Mouse (Mus musculus) midbrain, embryonic 10.5 days (tissue): Measurements from ENCODE around the gene Tmem106a. TPM values are rescaled to one million over a fixed set of nuclear protein-coding genes. Genes with fewer than 3 reads are reported as not detected.
"Not testable (repeated sequence)": the region's sequence is repeated elsewhere in the genome, so short reads cannot be mapped to it uniquely, and the experiment has no call there.

Source experiments
- DNase-seq: peaks from one replicate; pipeline ENCODE4 v3.0.0-alpha.2; 2017; ENCODE audit warnings: low spot score
- H3K27ac ChIP-seq: fragments of 300-500 bp; sonication (generic); replicated peaks from 2 replicates; pipeline ENCODE4 v1.5.1; 2016; ENCODE audit warnings: mild to moderate bottlenecking
- H3K27me3 ChIP-seq: fragments of 300-500 bp; sonication (generic); 2 replicates; pipeline ENCODE4 v1.6.1; 2016; ENCODE audit warnings: low read depth, mild to moderate bottlenecking; ENCODE audit not compliant: poor library complexity, severe bottlenecking
- H3K36me3 ChIP-seq: fragments of 300-500 bp; sonication (generic); 2 replicates; pipeline ENCODE4 v1.6.1; 2016; ENCODE audit warnings: mild to moderate bottlenecking, moderate library complexity
- H3K4me1 ChIP-seq: fragments of 300-500 bp; sonication (generic); 2 replicates; pipeline ENCODE4 v1.6.1; 2016
- H3K4me3 ChIP-seq: fragments of 300-500 bp; sonication (generic); 2 replicates; pipeline ENCODE4 v1.5.1; 2016; ENCODE audit warnings: mild to moderate bottlenecking, moderate library complexity
- H3K9me3 ChIP-seq: fragments of 300-500 bp; sonication (generic); replicated peaks from 2 replicates; pipeline ENCODE4 v1.6.1; 2016; ENCODE audit warnings: mild to moderate bottlenecking
- WGBS: fragments of 180-500 bp; shearing (Covaris S2); methylation state at CpG from one replicate; pipeline ENCODE4 v1.1.7; 2016; 5-methylcytosine and 5-hydroxymethylcytosine counted together
- polyA plus RNA-seq: library from polyadenylated mRNA; unstranded; fragments of >200 nt; fragmentation: Nextera tagmentation; extraction: Ambion mirVana; gene quantifications from 2 replicates; pipeline ENCODE4 v1.2.1, GENCODE M21; 2016

The Tmem106a gene
- polyA plus RNA-seq, 1 experiment from 2014 or later: 2.0 TPM

DNA sequence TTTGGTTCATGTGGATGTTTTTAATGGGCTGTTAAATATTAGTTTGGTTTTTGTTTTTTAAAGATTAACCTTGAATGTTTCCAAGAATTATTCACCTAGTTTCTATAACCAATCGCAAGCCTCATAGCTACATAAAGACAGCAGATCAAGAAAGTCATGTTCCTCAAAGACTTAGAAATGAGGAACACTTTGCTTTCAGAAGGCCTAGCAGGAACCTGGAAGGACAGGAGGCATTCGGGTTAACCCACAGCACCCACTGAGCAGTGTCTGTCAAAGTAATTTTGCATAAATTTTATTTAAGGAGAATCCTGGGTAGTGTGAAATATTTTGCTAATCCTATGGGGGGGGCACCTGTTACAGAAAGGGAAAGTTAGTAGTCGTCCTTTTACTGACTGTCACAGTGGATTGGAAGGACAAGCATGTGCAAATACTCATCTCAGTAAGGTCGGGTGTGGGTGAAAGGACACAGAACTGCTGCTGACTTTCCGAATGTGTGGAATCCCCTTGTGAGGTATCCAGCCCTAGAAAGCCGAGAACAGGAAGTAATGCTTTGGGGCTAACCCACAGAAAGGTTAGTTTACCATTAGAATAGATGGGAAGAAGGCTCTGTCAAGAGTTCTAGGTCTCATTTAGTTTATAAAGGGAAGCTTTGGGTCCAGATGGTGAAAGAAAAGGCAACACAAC lies 819 bp upstream of the Tmem106a start:
- no peaks in the 10 kb centered on the region for H3K9me3 ChIP-seq
- H3K27ac ChIP-seq: no peak overlapping the region
- H3K4me3 ChIP-seq: no peak overlapping the region
- WGBS: 81% methylated on average over 6 of the region's 6 CpGs
- no peaks in the 10 kb centered on the region for H3K27me3 ChIP-seq
- no peak for DNase-seq
- peaks cover 46% of the 10 kb centered on the region for H3K36me3 ChIP-seq
- peaks cover 10% of the 10 kb centered on the region for H3K4me1 ChIP-seq

DNA sequence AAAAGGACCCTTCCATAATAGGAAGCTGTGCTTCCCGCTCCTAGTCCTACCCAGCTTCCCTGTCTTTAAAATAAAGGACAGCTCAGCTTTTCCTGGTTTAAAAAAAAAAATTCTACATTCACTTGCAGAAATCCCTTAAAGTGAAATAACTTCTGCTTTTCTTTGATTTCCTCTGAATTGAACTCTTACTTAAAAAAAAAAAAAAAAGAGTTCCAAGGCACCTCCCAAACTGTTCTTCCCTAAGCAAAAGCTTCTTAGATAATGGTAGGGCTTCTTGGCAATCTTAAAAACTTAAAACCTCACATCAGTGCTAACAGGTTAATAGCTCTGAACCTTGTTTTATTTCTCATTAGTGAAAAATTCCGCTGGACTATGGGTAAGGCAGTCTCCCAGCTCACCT lies 1.2 kb downstream of the Tmem106a start:
- DNase-seq: no peak
- Histone ChIP-seq H3K27ac (no peak overlapping the region), H3K9me3 (no peaks in the 10 kb centered on the region), H3K4me1 (peaks cover 10% of the 10 kb centered on the region), H3K36me3 (peaks cover 32% of the 10 kb centered on the region), H3K27me3 (no peaks in the 10 kb centered on the region), H3K4me3 (no peak overlapping the region)
- 90% methylated on average over 2 of the region's 2 CpGs for WGBS

DNA sequence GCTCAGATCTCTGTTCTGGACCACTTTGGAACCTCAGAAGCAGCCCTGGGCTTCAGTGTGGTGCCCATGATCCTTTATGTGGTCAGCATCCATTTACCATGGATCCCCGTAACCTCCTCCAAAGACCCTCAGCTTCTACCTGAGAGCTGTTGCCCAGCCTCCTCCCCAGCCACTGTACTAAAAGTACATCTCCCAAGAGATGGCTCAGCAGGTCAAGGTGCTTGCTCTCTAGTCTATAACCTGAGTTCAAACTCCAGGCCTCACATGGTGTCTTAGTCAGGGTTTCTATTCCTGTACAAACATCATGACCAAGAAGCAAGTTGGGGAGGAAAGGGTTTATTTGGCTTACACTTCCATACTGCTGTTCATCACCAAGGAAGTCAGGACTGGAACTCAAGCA lies 3.0 kb downstream of the Tmem106a start:
- 97% methylated on average over 1 of the region's 1 CpGs for WGBS
- not testable (repeated sequence) for H3K4me3 ChIP-seq

DNA sequence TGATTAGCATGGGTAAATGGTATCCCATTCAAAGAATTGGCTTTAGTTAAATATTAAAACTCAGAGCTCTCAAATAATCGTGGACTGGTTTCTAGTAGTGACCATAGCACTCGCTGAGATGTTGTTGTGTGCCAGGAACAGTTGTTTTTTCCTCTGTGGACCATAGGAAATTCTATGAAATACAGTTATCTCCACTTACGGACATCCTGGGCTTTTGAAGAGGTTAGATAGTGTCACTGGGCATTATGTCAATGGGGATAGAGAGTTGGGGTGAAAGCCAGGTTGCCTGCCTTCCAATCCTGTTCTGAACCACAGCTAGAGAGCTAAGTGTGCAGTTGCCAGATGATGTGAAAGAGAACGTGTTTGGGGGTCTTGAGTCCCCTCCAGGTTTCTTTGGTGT lies 3.8 kb downstream of the Tmem106a start:
- DNase-seq: no peak
- H3K4me3 ChIP-seq: no peak overlapping the region
- no peaks in the 10 kb centered on the region for H3K27me3 ChIP-seq
- 81% methylated on average over 4 of the region's 4 CpGs for WGBS
- H3K9me3 ChIP-seq: no peaks in the 10 kb centered on the region
- peaks cover 10% of the 10 kb centered on the region for H3K4me1 ChIP-seq
- H3K27ac ChIP-seq: no peak overlapping the region
- peaks cover 6% of the 10 kb centered on the region for H3K36me3 ChIP-seq

More for the DNA sequence above, 3.0 kb downstream of the Tmem106a start:
- H3K27ac ChIP-seq, H3K27me3 ChIP-seq, DNase-seq, H3K9me3 ChIP-seq: not testable (repeated sequence)
- Histone ChIP-seq H3K4me1 (peaks cover 10% of the 10 kb centered on the region), H3K36me3 (peaks cover 14% of the 10 kb centered on the region)

DNA sequence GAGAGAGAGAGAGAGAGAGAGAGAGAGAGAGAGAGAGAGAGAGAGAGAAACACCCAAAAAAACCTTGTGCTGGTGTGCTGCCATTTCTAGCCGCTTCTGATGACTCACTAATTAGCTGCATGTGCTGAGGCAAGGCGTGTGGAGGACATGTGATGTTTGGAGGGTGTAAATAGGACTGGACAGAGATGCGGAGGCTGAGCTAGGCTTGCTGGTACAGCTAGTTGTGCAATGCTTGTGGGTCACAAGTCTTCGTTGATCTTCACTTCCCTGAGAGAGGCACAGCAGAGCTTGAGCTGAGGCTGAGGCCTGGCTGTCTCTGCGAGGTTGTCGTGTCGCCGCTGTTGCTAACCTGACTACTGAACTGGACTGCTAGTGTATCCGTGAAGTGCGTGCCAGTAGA lies 5.6 kb downstream of the Tmem106a start:
- H3K27me3 ChIP-seq: no peaks in the 10 kb centered on the region
- no peak for DNase-seq
- no peaks in the 10 kb centered on the region for H3K9me3 ChIP-seq
- H3K4me1 ChIP-seq: no peaks in the 10 kb centered on the region
- H3K36me3 ChIP-seq: peaks cover 5% of the 10 kb centered on the region; the same call in 1 of the 2 replicates
- 90% methylated on average over 10 of the region's 10 CpGs for WGBS
- no peak overlapping the region for H3K27ac ChIP-seq
- no peak overlapping the region for H3K4me3 ChIP-seq

DNA sequence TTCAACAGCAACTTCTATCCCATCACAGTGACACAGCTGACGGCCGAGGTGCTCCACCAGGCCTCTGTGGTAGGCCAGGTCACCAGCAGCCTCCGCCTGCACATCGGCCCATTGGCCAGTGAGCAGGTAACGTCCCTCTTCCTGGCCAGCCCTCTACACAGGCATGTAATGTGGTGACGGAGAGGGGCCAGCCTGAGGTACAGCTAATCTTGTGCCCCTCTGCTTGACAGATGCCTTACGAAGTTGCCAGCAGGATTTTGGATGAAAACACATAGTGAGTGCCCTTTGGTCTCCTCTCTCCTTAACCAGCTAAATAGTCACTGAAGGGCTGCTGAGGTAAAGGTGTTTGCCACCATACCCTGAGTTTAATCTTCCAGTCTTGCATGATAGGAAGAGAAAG lies 6.8 kb downstream of the Tmem106a start:
- Histone ChIP-seq H3K36me3 (peaks cover 5% of the 10 kb centered on the region; the same call in 1 of the 2 replicates), H3K27ac (no peak overlapping the region), H3K4me3 (no peak overlapping the region), H3K4me1 (no peaks in the 10 kb centered on the region), H3K9me3 (no peaks in the 10 kb centered on the region), H3K27me3 (no peaks in the 10 kb centered on the region)
- no peak for DNase-seq
- 92% methylated on average over 7 of the region's 7 CpGs for WGBS

DNA sequence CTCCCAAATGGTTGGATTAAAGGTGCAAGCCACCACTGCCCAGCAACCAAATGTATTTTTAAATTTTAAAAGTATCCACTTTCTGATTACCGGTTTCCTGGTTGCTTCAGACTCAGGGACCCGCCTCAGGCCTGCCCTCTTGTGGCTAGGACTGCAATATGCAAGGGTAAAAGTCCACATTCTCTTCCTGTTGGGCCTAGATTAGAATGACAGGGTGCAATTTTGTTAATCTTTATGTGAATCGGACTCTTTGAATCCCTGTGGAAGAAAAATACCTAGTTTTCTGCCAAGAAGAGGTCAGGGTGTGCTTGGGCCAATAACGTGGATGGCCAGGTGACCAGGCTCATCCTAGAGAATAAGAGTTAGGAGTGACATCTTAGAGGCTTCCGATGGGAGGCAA lies 7.4 kb downstream of the Tmem106a start:
- peak; percentile 53 for DNase-seq
- no peaks in the 10 kb centered on the region for H3K27me3 ChIP-seq
- 33% methylated on average over 5 of the region's 5 CpGs for WGBS

DNA sequence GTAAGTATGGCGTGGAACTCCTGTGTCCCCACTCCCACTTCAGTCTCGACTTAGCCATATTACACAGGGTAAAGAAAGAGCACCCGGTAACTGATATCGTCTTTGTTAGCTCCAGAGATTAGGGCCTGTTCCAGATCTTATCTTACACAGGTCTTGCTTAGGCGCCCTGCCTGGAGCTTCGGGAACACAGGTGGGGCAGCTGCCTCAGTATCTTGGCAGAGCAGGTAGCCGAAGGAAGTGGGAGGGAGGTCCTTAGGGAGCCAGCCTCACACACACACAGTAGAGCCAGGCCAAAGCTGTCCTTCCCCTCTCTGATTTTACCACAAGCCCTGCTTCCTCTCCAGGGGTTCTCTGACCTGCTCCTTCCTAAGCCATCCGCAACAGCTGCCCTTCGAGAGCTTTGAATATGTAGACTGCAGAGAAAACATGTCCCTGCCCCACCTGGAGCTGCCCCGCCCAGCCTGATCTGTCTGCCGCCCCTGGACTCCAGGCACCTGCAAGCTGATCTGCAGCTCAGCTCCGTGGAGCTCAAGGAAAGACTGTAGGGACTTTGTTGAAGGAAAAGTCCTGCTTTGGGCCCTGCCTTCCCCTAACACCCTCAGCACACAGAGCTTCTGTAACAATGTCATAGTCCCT lies 8.1 kb downstream of the Tmem106a start:
- Histone ChIP-seq H3K9me3 (no peaks in the 10 kb centered on the region), H3K4me3 (no peak overlapping the region), H3K27ac (no peak overlapping the region), H3K36me3 (peaks cover 5% of the 10 kb centered on the region; the same call in 1 of the 2 replicates), H3K4me1 (no peaks in the 10 kb centered on the region), H3K27me3 (no peaks in the 10 kb centered on the region)
- 80% methylated on average over 12 of the region's 12 CpGs for WGBS
- DNase-seq: no peak

More for the DNA sequence above, 7.4 kb downstream of the Tmem106a start:
- H3K36me3 ChIP-seq: peaks cover 5% of the 10 kb centered on the region; the same call in 1 of the 2 replicates
- H3K4me3 ChIP-seq: no peak overlapping the region
- no peak overlapping the region for H3K27ac ChIP-seq
- H3K9me3 ChIP-seq: no peaks in the 10 kb centered on the region
- no peaks in the 10 kb centered on the region for H3K4me1 ChIP-seq

DNA sequence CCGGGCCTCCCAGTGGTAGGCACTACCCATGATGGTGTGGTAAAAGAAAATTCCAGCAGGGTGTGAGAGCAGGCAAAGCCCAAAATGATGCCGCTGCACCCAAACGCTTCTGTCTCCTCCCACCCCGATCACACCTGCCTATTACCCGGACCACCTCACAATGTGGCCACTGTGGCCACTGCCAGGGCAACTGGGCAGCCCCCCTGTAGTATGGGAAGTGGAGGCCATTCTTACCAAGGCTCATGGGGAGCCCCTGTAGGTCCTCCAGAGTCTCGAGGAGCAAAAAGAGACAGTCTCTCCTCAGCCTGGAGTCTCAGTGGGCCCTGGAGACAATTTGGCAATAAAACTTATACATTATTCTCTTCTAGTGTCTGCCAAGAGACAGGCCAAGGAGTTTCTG lies 17.1 kb downstream of the Tmem106a start, which contains the start of gene Gm11634:
Gm11634 (minus strand) TSS at position 101 of the 400 bp plus-strand sequence.
- 83% methylated on average over 6 of the region's 6 CpGs for WGBS
- peaks cover 1% of the 10 kb centered on the region; the same call in 1 of the 2 replicates for H3K4me1 ChIP-seq
- 0 out of 2 replicates have a peak, but pooled peaks cover 6% of the 10 kb centered on the region for H3K27me3 ChIP-seq
- no peaks in the 10 kb centered on the region for H3K36me3 ChIP-seq
- no peak within 1 kb of the TSS for H3K27ac ChIP-seq
- H3K9me3 ChIP-seq: no peaks in the 10 kb centered on the region
- DNase-seq: no peak
- no peak within 1 kb of the TSS for H3K4me3 ChIP-seq

DNA sequence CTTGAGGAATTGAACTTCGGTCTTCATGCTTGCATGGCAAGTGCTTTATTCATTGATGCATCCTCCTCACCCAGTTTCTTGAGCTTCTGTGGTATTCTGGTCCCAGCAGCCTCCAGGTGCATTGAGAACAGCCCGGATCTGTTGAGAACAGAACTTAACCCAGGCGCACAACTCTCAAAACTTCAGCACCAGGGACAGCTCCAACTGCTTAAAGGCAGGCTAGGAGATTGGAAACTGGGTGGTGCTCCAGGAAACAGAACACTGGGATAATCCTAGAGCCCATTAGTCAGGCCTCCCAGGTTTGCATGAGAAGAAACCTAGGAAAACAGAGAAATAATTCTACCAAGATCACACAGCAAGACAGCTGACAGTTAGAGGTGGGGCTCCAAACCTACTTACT lies 20.4 kb downstream of the Tmem106a start:
- Histone ChIP-seq H3K4me3 (no peak overlapping the region), H3K27me3 (0 out of 2 replicates have a peak, but pooled peaks cover 6% of the 10 kb centered on the region), H3K4me1 (peaks cover 5% of the 10 kb centered on the region; the same call in 1 of the 2 replicates), H3K27ac (no peak overlapping the region), H3K36me3 (no peaks in the 10 kb centered on the region), H3K9me3 (no peaks in the 10 kb centered on the region)
- WGBS: 11% methylated on average over 3 of the region's 3 CpGs
- peak; percentile 57 for DNase-seq

DNA sequence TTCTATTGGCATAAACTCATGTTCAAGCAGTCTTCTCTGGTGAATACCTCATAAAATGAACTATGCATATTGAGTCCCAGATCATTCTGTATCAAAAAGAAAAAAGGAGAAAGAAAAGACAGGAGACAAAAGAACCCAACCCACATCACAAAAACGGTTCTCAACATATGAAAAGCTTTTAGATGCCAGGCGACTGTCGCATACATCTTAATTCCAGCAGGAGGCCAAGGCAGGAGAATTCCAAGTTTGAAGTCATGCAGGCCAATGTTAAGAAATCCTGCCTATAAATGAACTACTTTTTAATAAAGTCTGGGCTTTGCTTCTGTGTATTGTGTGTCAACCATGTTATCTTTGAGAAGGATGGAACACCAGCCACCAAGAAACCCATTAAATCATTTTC lies 22.1 kb downstream of the Tmem106a start:
- no peak for DNase-seq
- WGBS: 3% methylated on average over 3 of the region's 3 CpGs
- H3K9me3 ChIP-seq: no peaks in the 10 kb centered on the region
- H3K4me3 ChIP-seq: peak overlapping the region; percentile 43
- H3K36me3 ChIP-seq: no peaks in the 10 kb centered on the region
- peak overlapping the region; percentile 84 for H3K27ac ChIP-seq
- peaks cover 5% of the 10 kb centered on the region; the same call in 1 of the 2 replicates for H3K4me1 ChIP-seq
- 0 out of 2 replicates have a peak, but pooled peaks cover 6% of the 10 kb centered on the region for H3K27me3 ChIP-seq

DNA sequence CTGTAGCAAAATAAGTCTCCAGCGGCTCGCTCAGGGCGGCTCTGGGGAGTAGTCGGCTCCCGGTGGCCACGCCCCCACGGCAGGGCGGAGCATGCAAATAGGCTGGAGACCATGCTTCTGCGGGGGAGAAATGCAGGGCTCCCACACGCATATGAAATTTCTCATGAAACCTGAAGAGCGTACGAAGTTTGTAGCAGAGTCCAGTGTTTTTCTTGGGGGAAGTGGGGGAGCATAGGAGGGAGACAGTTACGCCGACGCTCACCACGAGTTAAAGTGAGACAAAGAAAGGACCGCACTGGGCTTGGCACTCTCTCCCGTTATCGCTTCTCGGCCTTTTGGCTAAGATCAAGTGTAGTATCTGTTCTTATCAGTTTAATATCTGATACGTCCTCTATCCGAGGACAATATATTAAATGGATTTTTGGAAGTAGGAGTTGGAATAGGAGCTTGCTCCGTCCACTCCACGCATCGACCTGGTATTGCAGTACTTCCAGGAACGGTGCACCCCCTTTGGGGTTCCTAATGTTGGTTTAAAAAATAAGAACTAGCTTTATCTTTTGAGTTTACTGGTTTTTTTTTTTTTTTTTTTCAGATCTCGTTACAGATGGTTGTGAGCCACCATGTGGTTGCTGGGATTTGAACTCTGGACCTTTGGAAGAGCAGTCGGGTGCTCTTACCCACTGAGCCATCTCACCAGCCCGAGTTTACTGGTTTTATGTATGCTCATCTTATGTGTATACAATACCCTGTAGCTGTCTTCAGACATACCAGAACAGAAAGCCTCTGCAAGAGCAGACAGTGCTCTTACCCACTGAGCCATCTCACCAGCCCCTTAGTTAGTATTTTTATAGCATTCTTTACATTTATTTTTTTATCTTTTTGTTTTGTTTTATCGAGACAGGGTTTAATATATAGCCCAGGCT lies 22.8 kb downstream of the Tmem106a start:
- Histone ChIP-seq H3K27ac (peak overlapping the region; percentile 84), H3K4me3 (peak overlapping the region; percentile 43)
- WGBS: 2% methylated on average over 30 of the region's 30 CpGs
- not testable (repeated sequence) for H3K36me3 ChIP-seq, H3K9me3 ChIP-seq, H3K4me1 ChIP-seq, H3K27me3 ChIP-seq
- peak; percentile 83 for DNase-seq
